Mouse (Mus musculus): Measurements from ENCODE around the gene Rnase4.

DNA sequence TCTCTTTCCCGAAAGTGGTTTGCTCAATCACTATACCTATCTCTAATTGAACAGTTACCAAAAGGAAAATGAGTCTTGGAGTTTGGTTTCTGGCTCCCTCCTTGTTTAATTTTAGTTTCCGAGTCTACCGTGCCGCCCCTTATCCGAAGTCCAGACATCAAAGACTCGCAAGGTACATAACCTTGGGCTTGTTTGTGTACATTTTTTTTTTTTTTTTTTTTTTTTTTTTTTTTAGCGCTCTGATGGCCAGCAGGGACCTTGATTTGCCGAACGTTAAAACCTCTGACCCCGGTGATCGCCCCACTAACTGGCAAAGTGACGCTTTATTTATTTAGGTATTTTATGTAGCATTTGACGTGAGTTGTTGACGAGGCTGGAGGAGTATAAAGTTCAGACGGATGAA is 1.2 kb upstream of the Rnase4 start:
- TF ChIP-seq CTCF (IDR thresholded peaks at IDR 0.05; ENCODE audit: insufficient read depth, low read length) (no peak), POLR2A (IDR thresholded peaks at IDR 0.05; ENCODE audit: borderline replicate concordance, extremely low read depth, low read depth, low read length) (no peak)
